Mouse (Mus musculus): ENCODE data around the gene Nt5dc2.

DNA sequence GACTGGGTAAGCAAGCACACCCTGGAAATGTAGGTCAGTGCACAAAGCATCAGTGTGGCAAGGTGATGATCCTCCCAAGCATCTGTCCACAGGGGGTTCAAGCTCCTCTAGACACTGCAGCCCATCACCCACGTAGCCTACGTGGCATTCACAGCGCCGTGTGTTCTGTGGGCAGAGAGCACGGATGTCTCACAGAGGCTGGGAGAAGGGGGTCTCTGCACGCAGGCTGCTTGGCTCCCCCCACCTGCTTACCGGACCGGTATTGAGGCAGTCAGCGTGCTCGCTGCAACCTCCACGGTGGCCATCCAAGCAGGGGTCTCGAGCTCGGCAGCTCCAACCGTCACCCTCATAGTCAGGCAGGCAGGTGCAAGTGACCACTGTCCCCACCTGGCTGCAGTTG lies 10.2 kb downstream of the Nt5dc2 start:
- TF ChIP-seq MAX (IDR thresholded peaks at IDR 0.05) (no peak), CTCF (IDR thresholded peaks at IDR 0.05; ENCODE audit: control insufficient read depth, insufficient read depth, insufficient read length) (no peak), FOSL1 (IDR thresholded peaks at IDR 0.05; ENCODE audit: insufficient read depth, low read length, poor library complexity, severe bottlenecking) (no peak), USF1 (IDR thresholded peaks at IDR 0.05; ENCODE audit: low read depth) (no peak), MYOG (IDR thresholded peaks at IDR 0.05; ENCODE audit: control insufficient read depth, extremely low read depth, insufficient read length) (no peak)

Measured in C2C12 (cell line).